Mouse (Mus musculus) cerebellum, adult 2 months (tissue): Measurements from ENCODE around the gene Npff.

ENCODE experiments used
- CTCF ChIP-seq: fragments of 200-500 bp; IDR thresholded peaks from 2 replicates; pipeline ENCODE4 v1.5.1; 2011; ENCODE audit warnings: low read depth, mild to moderate bottlenecking, control low read depth, low read length, moderate library complexity, borderline replicate concordance; ENCODE audit not compliant: insufficient read depth
- POLR2A ChIP-seq: fragments of 200-500 bp; IDR thresholded peaks from 2 replicates; pipeline ENCODE4 v1.6.1; 2011; ENCODE audit warnings: low read length, control low read depth, borderline replicate concordance; ENCODE audit not compliant: insufficient read depth

- no peak for TF ChIP-seq POLR2A
- peak; percentile 48 for TF ChIP-seq CTCF
Observed at GRCm38 (mm10) chr15:102557580-102557979, 32.8 kb upstream of the Npff start.
